Mouse (Mus musculus) ovary, postnatal 14 days (tissue): ENCODE data around the gene Tsku.

Experiments
- DNase-seq: peaks from one replicate; pipeline ENCODE4 v3.0.0; 2022; ENCODE audit warnings: low spot score

The Tsku gene

DNA sequence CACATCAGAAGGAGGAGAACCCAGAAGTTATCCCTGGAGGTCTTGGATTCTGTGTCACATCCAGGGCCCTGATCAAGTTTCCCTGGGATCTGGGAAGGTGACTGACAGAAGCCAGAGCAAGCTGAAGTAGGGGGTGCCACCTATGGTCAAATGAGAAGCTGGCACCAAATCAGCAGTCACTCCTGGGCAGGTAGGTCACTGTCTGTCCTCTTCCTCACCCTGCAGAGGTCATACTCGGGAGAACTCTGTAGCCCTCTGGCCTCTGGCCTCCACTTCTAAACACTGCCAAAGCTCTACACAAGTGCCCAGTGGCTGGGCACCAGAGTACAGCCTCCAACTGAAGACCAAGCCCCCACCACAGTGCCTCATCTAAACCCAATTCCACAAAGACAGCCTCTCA, 3.1 kb downstream of the Tsku start:
- DNase-seq, result no peak

- DNase-seq, result no peak
Measured at GRCm38 (mm10) chr7:98357324-98357723, 3.8 kb downstream of the Tsku start.

- no peak for DNase-seq
Measured at GRCm38 (mm10) chr7:98354921-98355310, 6.2 kb downstream of the Tsku start.

- no peak for DNase-seq
Measured at GRCm38 (mm10) chr7:98354160-98354920, 6.8 kb downstream of the Tsku start.

DNA sequence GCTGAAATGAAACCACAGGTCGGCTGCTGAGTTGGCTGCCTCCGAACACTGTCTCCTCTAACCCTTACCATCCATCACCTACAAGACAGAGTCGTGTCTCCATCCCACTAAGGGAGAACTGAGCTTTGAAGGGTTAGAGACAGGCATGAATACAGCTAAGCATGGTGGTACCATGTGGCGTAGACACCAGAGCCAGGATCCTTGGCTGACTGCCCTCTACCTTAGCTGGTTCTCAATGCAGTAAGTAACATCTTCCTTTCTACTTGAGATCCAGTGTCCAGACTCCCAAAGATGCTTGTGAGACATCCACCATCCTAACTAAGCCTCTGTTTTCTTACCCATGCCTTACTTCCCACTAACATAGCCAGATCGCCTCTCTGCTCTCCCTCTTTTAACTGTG, 7.5 kb downstream of the Tsku start:
- no peak for DNase-seq

- DNase-seq, result no peak
Measured at GRCm38 (mm10) chr7:98351523-98351922, 9.6 kb downstream of the Tsku start.

GRCm38 (mm10) chr7:98349821-98350220, 11.3 kb downstream of the Tsku start:
- DNase-seq, result no peak

DNA sequence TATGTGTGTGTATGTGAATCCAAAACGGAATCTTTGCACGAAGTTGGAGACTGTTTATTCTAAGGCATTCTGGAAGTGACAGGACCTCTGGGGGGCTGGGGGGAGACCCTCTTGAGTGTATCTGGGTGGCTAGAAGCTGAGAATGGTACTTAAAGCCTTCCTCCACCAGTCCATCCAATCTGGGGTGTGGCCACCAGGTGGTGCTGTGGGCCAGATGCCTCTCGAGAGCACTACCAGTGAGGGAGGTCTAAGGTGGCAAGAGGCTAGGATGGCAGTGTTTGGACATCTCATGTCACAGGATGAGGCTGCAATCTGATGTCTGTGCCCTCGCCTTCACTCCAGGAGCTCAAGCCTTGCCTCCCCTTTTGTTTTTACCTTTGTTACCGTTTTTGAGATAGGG, 12.0 kb downstream of the Tsku start:
- DNase-seq, result peak; percentile 79

GRCm38 (mm10) chr7:98348043-98348442, 13.1 kb downstream of the Tsku start:
- peak; percentile 53 for DNase-seq

DNA sequence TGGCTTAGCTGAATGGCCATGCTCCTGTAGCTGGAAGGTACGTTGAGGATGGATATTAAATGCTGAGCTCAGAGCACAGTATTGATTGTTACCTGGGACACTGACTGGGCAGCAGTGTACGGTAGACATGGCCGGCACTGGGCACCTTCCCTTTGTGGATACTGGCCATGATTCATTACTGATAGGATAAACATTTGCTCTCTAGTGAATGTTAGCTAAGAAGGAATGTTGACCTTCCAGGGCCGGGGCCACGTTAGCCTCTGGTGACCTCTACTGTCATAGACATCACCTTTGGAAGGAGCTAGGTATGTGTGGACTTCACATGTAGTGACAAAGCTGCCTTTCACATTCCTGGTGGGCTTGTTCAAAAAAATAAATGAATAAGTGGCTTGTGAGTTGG, 13.7 kb downstream of the Tsku start:
- no peak for DNase-seq

- no peak for DNase-seq
Measured at GRCm38 (mm10) chr7:98345036-98345435, 16.1 kb downstream of the Tsku start.

GRCm38 (mm10) chr7:98344361-98344760, 16.8 kb downstream of the Tsku start:
- no peak for DNase-seq

DNA sequence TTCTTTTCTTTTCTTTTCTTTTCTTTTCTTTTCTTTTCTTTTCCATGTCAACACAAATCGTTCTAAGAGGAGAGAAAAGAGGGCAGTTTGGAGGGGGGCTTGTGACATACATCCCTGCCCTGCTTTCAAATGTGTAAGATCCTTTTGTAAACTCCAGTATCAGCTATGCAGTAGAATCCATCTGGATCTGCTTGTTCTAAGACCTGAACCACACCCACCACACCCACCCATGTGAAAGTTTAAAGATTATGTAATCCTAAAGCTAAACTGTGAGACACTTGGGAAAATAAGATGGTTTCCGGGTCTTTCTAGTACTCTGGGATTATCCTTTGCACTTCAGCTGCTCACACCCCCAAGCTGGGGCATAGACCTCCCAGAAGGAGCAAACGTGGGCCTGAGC, 18.9 kb downstream of the Tsku start:
- DNase-seq, result no peak

DNA sequence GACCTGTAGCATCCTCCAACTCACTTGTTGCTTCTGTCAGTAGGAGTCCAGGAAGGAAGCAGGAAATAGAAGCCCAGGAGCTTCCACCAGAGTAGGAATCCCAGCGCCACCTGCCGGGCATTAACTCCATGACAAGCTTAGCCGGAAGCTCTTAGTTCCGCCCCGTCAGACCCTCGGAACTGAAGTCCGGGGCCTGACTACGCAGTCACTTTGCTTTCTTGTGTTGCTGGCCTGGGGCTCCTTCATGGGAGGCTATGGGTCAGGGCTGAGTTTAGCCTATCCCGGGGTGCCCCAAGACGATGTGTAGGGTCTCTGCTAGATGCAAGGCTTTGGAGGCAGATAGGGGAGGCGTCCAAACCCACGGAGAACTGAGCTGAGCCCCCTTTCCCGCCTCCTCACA, 19.7 kb downstream of the Tsku start:
- peak; percentile 85 for DNase-seq

DNA sequence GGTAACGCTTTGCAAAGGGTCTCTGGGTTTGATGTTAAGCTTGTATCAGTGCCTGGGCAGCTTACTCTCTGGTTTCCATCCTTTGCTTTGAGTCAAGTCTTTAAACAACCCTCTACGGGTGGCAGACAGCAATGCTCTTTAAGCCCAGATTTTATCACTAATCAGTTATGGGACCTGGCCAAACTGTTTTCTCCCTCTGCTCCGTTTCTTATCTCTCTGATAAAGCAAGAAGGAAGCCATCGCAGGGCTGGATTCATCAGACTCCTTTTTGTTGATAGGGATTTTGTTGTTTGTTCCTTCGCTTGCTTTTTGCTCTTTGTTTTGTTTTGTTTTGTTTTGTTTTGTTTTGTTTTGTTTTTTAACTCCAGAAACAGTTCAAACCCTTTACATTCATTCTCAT, 20.8 kb downstream of the Tsku start:
- no peak for DNase-seq

DNA sequence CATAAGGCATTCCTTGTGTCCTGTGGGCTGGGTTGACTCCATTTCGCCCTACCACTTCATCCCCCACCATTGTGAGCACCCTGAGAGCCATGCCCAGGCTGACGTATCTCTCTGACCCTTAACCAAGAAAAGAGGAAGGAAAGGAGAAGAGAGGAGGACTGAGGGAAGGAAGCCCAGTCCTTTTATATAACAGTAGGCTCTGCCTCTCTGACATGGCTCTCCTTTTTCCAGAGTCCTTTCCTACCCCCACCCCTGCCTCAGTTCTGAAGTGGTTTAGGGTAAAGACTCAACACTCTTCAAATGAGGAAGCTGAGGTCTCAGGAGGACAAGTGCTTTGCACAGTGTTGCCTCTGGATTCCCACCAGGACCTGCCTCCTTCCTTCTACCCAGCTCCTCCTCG, 27.1 kb downstream of the Tsku start:
- no peak for DNase-seq

GRCm38 (mm10) chr7:98333507-98333906, 27.6 kb downstream of the Tsku start:
- DNase-seq, result no peak

DNA sequence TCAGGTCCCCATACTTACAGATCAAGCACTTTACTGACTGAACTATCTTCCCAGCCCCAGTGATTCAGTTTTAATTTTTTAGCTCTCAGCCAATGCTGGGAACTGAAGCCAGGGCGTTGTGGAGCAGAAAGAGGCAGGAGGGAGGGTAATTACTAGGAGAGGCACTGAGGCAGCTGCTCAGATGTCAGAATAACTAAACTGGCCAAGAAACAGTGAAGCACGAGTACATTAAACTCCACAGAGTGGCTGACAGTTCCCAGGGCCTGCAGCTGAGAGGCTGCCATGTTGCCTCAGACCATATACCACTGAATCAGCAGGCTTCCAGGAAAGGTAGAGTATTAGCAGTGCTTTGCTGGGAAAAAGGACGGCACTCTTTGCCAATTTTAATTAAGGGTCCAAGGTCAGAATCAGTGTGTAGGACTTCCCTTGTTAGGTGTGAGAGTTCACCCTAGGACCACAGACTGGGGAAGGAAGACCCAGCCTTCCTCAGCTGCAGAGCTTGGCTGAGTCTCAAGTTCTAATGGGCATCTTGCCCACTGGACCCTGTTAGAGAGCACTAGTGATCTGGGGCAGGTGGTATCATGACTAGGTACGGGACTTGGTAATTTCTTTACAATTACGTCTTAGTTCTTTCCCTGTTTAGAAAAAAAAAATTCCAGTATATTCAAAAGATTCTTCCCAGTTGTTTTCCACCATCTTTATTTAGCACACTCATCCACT, 28.3 kb downstream of the Tsku start:
- no peak for DNase-seq

DNA sequence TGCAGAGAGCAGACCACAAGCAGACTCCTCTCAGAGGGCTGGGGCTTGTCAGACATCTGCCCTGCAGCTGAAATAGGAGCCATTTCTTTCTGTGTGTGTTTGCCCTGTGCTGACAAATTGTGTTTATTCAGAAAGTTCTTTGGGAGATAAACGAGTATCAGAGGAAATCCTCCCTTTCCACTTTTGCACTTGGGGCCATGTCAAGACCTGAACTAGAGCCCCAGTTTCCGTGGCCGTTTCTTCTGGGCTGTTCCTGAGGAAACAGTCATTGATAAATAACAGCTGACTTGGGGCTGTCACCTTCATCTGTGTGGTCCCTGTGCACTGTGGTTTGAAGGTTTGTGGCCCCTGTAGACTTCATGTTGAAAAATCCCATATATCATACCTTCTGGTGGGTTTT, 29.2 kb downstream of the Tsku start:
- no peak for DNase-seq

- no peak for DNase-seq
Measured at GRCm38 (mm10) chr7:98330375-98331002, 30.6 kb downstream of the Tsku start.

DNA sequence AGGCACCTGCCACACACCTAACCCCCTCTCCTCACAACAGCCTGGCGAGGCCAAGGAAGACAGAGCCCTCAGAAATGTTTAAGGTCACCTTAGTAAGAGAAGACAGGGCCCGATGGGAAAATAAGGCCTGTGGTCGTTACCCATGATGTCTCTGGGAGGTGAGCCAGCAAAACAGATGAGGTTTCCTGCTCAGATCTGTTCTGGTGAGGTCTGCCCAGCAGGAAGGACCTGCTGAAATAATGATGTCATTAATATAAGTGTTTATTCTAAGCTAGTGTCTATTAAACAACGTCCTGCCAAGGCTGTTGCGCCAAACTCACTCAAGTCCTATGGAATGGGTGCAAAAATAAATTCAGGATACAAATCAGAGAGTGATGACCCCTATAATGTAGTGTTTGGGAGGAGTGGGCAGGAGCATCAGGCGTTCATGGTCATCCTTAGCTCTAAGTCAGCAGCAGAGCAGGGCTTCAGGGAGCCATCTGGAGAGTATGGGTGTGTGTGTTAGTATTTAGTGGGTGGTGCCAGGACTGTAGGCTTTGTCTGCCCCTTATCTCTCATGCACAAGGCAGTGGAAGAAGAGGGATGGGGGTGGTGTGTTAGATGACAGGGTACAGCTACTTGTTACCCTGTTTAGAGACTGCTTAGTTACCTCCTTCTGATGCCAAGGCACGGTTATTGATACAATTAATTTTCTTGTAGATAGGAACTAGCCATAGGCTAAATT, 31.3 kb downstream of the Tsku start:
- no peak for DNase-seq

DNA sequence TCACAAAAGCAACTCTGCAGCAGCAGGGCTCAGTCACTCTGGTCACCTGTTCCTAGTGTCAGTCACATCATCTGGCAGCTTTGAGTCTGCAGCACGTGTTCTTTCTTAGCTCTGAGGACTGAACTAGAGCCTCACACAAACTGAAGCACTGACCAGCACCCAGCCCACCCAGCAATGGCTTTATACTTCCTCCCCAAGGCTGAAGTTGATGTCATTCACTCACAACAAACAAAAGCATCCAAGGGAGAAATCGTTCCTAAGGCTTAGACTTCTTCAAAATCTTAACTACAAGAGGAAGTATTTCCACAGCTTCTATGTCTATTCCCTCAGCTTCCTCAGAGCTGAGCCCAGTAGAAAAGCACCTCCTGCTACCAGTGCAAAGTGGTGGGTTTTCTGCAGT, 32.8 kb downstream of the Tsku start:
- DNase-seq, result no peak

DNA sequence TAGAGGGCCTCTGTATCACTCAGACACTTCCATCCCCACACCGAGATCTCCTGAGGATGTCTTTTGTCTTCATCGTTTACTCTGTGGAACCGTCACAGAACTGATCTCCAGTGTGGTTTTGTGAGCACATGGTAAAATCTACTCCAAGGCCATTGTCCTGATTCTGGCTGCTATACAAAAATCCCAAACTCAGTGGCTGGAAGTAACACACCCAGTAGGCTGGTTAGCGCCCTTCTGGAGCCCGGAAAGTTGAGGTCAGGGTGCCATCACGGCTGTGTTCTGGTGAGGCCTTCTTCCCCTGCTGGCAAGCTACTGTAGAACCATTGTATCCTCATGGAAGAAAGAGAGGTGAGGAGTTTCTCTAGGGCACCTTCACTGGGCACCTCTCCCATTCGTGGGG, 35.1 kb downstream of the Tsku start:
- no peak for DNase-seq
